Mouse (Mus musculus): ENCODE data around the gene Arhgef7. TPM values are rescaled to one million over a fixed set of nuclear protein-coding genes. Genes with fewer than 3 reads are reported as not detected.
A peak's percentile ranks its signal among the peaks of the same experiment; 100 is the strongest.

The Arhgef7 gene
- total RNA-seq, 1 experiment from 2014 or later, result 20.5 TPM

GRCm38 (mm10) chr8:11710415-11710814 lies 17.1 kb upstream of the Arhgef7 start:
- ATAC-seq (replicated peaks; ENCODE audit: low read depth, poor library complexity, severe bottlenecking), result no peak

GRCm38 (mm10) chr8:11712244-11712643 lies 15.3 kb upstream of the Arhgef7 start:
- 0 out of 2 replicates have a peak, but pooled peaks have one; percentile 50 for ATAC-seq (replicated peaks; ENCODE audit: low read depth, poor library complexity, severe bottlenecking)

- no peak for ATAC-seq (replicated peaks; ENCODE audit: low read depth, poor library complexity, severe bottlenecking)
Observed at GRCm38 (mm10) chr8:11717194-11717593, 10.3 kb upstream of the Arhgef7 start.

- ATAC-seq (replicated peaks; ENCODE audit: low read depth, poor library complexity, severe bottlenecking), result 0 out of 2 replicates have a peak, but pooled peaks have one; percentile 11
Observed at GRCm38 (mm10) chr8:11727273-11727650, 259 bp upstream of the Arhgef7 start.

- ATAC-seq (replicated peaks; ENCODE audit: low read depth, poor library complexity, severe bottlenecking), result no peak
Observed at GRCm38 (mm10) chr8:11728482-11729295, 1.2 kb downstream of the Arhgef7 start.

GRCm38 (mm10) chr8:11730271-11730940 lies 2.9 kb downstream of the Arhgef7 start:
- no peak for ATAC-seq (replicated peaks; ENCODE audit: low read depth, poor library complexity, severe bottlenecking)

GRCm38 (mm10) chr8:11735672-11736235 lies 8.2 kb downstream of the Arhgef7 start:
- no peak for ATAC-seq (replicated peaks; ENCODE audit: low read depth, poor library complexity, severe bottlenecking)

GRCm38 (mm10) chr8:11737096-11737495 lies 9.6 kb downstream of the Arhgef7 start:
- no peak for ATAC-seq (replicated peaks; ENCODE audit: low read depth, poor library complexity, severe bottlenecking)

GRCm38 (mm10) chr8:11739082-11739481 lies 11.6 kb downstream of the Arhgef7 start:
- ATAC-seq (replicated peaks; ENCODE audit: low read depth, poor library complexity, severe bottlenecking), result no peak

- no peak for ATAC-seq (replicated peaks; ENCODE audit: low read depth, poor library complexity, severe bottlenecking)
Observed at GRCm38 (mm10) chr8:11740857-11741256, 13.3 kb downstream of the Arhgef7 start.

GRCm38 (mm10) chr8:11743580-11743979 lies 16.1 kb downstream of the Arhgef7 start:
- no peak for ATAC-seq (replicated peaks; ENCODE audit: low read depth, poor library complexity, severe bottlenecking)

- no peak for ATAC-seq (replicated peaks; ENCODE audit: low read depth, poor library complexity, severe bottlenecking)
Observed at GRCm38 (mm10) chr8:11746850-11747600, 19.5 kb downstream of the Arhgef7 start.

- ATAC-seq (replicated peaks; ENCODE audit: low read depth, poor library complexity, severe bottlenecking), result no peak
Observed at GRCm38 (mm10) chr8:11749472-11749871, 22.0 kb downstream of the Arhgef7 start.

- no peak; the same call in 1 of the 2 replicates for ATAC-seq (replicated peaks; ENCODE audit: low read depth, poor library complexity, severe bottlenecking)
Observed at GRCm38 (mm10) chr8:11752338-11752737, 24.8 kb downstream of the Arhgef7 start.

GRCm38 (mm10) chr8:11753155-11753941 lies 25.8 kb downstream of the Arhgef7 start:
- ATAC-seq (replicated peaks; ENCODE audit: low read depth, poor library complexity, severe bottlenecking), result no peak

- ATAC-seq (replicated peaks; ENCODE audit: low read depth, poor library complexity, severe bottlenecking), result no peak
Observed at GRCm38 (mm10) chr8:11754723-11755122, 27.2 kb downstream of the Arhgef7 start.

GRCm38 (mm10) chr8:11755873-11756272 lies 28.4 kb downstream of the Arhgef7 start:
- ATAC-seq (replicated peaks; ENCODE audit: low read depth, poor library complexity, severe bottlenecking), result peak; percentile 61

- ATAC-seq (replicated peaks; ENCODE audit: low read depth, poor library complexity, severe bottlenecking), result peak; percentile 91
Observed at GRCm38 (mm10) chr8:11757568-11758481, 30.3 kb downstream of the Arhgef7 start.

Measured in common myeloid progenitor, adult 5-6 weeks (primary cell).